Mouse (Mus musculus) frontal cortex, postnatal 10 days (tissue): ENCODE measurements around the gene Zfp334.
A peak's percentile ranks its signal among the peaks of the same experiment; 100 is the strongest.

Experiments
- DNase-seq, 2 experiments: peaks; one replicate each; pipeline ENCODE4 v3.0.0; 2022; ENCODE audit warnings: low spot score in 2 of 2, mixed read lengths in 1 of 2

Zfp334 gene

GRCm38 (mm10) chr2:165376001-165376400, 12.1 kb downstream of the Zfp334 start:
- no peak for DNase-seq

- no peak for DNase-seq
These were observed 12.6 kb downstream of the Zfp334 start for GRCm38 (mm10) chr2:165375478-165375877.

DNA sequence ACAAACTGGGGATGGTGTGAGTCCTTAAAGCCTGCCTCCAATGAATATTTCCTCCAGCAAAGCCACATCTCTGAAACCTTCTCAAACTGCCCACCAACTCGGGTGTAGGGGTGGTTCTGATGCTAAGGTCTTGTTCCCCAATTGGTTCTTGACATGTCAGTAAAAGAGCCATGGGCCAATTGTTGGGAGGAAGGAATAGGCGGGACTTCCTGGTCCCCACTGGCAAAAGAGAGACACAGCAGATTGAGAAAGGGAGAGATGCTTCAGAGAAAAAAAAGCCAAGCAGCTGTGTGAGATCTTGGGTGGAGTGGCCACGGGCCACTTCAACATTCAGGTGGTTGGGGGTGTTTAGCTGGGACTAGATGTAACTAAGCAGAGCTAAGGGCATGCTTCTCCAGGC, 17.0 kb downstream of the Zfp334 start:
- DNase-seq: peak in 1 of 2 experiments; percentile 38

GRCm38 (mm10) chr2:165370348-165370747, 17.7 kb downstream of the Zfp334 start:
- no peak for DNase-seq

- no peak for DNase-seq
These were observed 19.6 kb downstream of the Zfp334 start, which contains the start of gene Zfp663 for GRCm38 (mm10) chr2:165368496-165368895. TSS of gene Zfp663 (minus strand) at chr2:165368729.

DNA sequence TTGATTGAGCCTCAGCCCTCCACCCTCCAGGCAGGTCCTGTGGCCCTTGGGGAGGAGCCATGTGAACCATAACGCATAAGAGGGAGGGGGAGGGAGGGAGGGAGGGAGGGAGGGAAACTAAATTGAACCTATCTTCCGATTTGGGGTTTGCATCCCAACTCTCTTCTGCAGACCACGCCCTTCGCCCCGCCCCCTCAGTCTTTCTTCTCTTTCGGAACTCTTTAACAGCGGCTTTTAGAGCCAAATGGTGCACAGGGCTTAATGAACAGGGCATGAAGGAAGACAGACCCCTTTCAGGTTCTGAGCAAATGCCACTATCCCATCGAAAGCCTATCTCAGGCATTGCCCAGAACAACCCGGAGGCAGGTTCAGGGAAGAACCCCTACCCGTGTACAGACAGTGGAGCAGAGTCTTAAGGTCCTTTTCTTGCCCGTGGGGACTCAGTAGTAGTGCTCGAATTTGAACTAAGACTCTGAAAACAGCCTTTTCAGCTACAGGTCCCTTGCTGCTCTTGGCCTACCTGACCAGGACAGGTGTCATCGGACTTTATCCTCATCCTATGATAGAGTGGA, 20.1 kb downstream of the Zfp334 start:
- no peak for DNase-seq

GRCm38 (mm10) chr2:165367047-165367520, 21.0 kb downstream of the Zfp334 start:
- DNase-seq: no peak

DNA sequence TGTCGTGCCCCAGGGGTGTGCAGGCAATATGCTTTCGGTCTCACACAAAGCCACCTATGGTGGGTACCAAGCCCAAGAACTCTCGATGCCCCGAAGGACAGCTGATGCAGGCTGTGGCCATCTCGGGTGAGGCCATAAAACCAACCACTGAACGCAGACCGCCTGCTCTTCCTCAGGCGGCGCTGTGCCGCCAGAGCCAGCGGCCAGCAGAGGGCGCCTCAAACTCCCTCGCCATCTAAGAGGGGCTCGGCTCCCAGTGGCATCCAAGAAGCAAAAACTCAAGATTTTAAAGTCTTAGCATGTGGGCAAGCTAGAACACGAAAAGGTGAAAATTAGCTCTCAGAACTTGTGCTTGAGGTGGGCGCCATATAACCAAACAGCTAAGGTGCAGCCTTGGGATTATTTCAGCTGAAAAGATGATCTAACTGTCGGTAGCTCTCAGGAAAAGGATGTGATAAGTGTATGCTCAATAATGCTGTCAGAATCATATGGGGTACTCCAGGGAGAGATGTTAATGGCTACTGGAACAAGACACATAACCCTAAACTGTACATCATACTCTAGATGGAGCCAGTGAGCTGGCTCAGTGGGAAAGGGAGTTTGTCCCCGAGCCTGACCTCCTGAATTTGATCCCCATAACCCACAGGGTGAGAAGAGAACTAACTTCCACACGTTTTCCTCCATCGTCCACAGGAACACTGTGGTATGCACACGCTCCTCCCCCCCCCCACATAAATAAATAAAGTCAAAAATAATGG, 23.5 kb downstream of the Zfp334 start:
- peak in 1 of 2 experiments; percentile 64 for DNase-seq

DNA sequence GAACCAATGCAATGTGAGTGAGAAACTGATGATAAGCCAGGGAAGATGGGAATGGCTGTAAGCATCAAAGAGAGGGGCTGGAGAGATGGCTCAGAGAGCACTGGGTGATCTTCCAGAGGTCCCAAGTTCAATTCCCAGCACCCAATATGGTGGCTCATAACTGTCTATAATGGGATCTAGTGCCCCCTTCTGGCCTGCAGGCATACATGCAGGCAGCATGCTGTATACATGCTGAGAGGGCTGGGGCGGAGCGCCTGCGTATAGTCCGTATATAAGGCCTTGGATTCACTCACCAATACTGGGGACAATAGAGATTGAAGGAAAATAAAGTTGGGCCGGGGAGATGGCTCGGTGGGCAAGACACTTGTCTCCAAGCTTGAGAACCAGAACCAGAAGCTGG, 24.8 kb downstream of the Zfp334 start:
- DNase-seq: no peak

GRCm38 (mm10) chr2:165360861-165361260, 27.2 kb downstream of the Zfp334 start:
- DNase-seq: peak in 1 of 2 experiments; percentile 47

DNA sequence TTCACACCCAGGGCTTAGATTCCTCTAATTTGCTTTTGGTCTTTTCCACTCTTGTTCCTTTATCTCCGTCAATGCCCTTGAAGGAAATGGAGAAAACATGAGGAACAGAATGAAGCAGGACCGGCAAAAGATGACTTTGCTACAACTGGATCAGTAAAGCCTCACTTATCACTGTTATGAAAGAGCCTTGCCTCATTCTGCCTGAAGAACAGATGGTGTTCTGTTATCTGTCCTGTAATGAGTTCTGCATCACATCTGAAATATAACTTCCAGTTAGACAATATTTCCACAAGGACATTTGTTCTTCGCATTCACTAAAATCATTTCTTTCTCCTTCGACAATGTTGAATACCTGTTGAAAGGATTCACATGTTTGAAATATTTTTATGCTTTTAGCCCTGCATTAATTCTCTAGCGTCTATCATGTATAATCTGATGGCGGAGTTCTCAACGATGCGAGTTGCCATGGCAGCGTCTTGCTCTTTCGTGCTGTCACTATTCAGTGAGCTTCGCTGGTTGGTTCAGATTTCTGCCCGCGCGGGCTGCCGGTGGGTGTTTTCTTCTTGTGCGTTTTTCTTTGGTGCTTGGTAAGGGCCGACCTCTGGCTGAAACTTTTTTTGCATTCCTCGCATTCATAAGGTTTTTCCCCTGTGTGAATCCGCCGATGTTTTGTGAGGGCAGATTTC, 36.1 kb downstream of the Zfp334 start:
- DNase-seq: no peak

GRCm38 (mm10) chr2:165349466-165349865, 38.6 kb downstream of the Zfp334 start:
- DNase-seq: peak in 1 of 2 experiments; percentile 39

GRCm38 (mm10) chr2:165346180-165346579, 41.9 kb downstream of the Zfp334 start:
- DNase-seq: no peak

DNA sequence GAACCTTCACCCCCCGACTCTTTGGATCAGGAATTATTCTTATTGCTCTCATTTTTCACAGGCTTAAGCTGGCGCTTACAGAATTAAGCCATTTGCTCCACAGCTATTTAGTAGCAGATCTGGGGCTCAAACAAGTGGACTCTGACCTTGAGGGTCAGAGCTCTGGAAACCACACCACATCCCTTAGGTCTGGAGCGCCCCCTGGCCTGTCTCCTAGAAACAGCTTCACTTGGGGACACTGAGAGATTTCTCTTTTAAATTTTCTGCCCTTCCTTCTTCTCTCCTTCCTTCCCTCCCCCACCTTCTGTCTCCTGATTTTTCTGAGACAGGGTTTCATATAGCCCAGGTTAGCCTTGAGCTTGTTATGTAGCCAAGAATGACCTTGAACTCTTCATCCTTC, 50.9 kb downstream of the Zfp334 start:
- DNase-seq: no peak

DNA sequence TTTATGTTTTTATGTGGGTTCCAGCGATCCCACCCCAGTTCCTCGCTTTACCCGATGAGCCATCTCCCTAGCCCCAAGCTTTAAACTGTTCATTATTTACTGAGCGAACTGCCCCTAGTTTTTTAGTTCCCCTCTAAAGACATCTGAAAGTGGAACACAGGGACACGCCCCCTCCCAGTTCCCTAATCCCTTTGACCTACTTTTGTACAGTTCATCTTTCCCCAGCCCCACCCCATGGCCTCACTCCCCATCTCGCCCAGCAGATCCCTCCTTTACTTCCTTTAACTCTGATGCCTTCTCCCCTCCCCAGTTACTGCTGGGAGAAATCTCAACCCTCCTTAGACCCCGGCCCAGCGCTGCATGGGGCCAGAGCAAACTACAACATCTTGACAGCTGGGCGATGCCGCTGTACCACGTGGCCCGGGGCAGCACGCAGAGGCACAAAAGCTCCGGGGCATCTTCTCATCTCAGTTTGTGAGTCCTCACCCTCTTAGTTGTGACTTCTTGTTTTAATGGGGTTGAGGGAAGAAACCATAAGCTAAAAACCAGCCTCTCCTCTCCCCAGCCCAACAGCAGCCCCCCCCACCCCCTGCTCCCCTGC, 55.3 kb downstream of the Zfp334 start:
- DNase-seq: no peak

- DNase-seq: no peak
These were observed 58.4 kb downstream of the Zfp334 start for GRCm38 (mm10) chr2:165329703-165330102.

GRCm38 (mm10) chr2:165328746-165329145, 59.3 kb downstream of the Zfp334 start:
- no peak for DNase-seq

DNA sequence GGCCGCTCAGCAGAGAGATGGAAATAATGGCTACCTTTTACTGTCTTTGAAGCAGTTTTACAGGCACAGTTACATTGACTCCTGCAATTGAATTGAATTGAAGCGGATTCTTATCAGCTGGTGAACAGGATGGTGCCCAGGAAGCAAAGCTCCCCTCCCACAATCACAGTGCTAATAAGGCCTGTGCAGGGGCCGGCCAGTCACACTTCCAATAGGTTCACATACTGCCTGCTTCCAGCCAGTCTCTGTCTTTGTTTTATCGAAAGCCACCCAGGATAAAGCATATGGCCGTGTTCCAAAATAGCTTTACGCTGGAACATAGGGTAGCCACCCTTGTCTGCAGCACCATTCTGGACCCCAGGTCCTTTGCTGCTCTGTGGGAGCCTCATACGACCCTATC, 60.7 kb downstream of the Zfp334 start:
- DNase-seq: no peak

GRCm38 (mm10) chr2:165326304-165327190, 61.5 kb downstream of the Zfp334 start, which contains the start of gene Elmo2:
TSS of gene Elmo2 (minus strand) at chr2:165326479.
- peak; percentile 98 to 99 for DNase-seq

- no peak for DNase-seq
These were observed 62.3 kb downstream of the Zfp334 start for GRCm38 (mm10) chr2:165325521-165326303.
